Mouse (Mus musculus) thymus, adult 18-20 months (tissue): ENCODE data around the gene Sod2.
"Not testable (repeated sequence)": the region's sequence is repeated elsewhere in the genome, so short reads cannot be mapped to it uniquely, and the experiment has no call there.

Experiments used
- DNase-seq, 2 experiments: peaks; one replicate each; pipeline ENCODE4 v3.0.0; 2022; ENCODE audit warnings: mixed read lengths in 2 of 2

Gene Sod2

DNA sequence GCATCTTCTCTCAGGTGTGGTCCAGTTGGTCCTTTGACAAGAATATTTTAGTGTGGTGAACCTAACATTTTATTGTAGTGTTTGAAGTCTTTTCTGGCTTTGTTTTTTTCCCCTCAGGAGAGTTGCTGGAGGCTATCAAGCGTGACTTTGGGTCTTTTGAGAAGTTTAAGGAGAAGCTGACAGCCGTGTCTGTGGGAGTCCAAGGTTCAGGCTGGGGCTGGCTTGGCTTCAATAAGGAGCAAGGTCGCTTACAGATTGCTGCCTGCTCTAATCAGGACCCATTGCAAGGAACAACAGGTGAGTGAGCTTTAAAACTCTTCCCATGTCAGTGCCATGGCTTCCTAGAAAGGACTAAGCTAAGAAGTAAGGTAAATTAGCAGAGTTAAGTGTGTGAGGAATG lies 6.7 kb downstream of the Sod2 start:
- no peak for DNase-seq

DNA sequence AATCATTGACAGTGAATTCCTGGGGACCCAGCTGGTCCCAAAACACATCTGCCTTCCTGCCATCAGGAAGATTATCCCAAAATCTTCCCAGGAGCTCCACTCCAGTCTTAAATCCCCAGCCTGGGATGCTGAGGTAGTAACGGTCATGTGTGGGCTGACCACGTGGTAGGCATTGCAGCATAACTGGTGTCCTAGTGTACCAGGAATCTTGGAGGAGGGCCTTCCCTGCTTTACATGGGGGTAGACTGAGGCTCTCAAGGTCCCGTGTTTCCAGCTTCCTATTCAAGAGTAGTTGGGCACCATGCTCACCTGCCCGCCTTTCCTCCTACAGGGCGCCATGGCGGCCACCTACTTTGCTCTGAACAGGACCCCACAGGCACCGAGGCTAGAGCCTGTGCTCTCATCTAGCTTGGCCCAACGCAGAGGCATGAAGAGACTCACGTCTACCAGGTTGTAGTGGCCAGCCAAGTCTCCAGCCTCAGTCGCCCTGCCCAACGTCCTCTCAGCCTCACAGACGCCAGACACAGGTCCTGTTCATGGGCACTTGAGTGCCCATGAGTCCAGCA lies 30.1 kb downstream of the Sod2 start:
- DNase-seq: not testable (repeated sequence)

DNA sequence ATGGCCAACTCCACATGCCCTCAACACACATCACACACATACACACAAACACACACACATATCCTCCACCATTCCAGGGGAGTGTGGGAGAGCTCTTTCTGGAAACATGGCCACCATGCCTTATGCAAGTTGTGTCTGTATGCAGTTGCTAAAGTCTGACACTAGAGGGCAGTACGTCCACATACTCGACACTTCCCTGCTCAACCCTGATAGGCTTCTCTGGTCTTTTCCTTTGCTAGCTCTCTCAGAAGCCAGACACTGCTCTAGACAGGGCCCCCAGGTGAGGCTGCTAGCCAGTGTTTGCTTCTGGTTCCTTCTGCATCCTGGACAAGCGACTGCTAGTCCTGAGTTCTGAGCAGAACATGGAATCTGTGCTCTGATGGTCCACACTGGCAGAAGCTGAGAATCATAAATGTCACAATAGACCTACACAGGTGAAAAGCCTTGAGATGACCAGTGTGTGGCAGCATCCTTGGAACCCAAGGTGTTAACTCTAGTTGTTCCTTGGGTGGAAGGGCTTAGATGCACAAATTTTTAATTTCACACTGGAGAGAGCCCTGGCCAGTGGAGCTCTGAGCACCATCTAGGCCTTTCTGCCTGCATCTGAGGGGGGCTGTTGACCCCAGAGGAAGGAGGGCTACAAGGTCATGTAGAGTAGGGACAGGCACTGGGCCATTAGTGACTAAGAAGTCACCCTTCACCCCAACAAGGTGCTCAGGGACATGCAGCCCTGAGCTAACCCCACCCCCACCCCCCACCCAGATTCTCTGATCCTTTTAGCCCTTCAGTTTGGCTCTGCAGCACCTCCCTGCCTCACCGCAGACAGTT lies 37.4 kb downstream of the Sod2 start:
- peak in 1 of 2 experiments; percentile 14 for DNase-seq

DNA sequence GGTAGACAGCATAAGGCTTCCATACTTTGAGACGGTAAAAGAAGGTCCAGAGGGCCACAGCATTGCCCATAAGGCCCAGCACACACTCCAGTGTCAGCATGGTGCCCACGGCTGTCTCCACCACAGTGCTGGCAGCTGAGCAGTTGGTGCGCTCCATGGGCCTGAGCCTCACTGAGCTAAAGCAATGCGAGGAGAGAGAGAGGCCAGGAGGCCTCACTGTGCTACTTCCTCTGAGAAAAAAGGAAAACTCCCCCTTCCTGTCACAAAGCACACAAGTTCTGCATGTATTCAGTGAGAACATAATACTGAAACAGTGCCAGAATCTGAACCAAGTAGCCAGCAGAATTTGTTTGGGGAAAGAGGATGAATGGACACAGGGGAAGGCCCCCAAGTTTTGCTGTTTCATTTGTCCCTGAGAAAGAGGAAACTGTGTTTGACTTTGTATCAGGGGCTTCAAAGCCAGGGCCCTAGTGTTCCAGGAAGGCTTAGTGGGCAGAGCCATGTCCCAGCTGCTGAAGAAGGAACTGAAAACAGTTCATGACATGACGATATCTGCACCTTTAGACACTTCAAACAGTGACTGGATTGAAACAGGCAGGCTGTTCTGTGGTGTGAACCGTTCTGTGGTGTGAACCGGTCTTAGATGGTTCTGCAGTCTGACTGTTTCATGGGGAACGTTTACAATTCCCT lies 45.6 kb downstream of the Sod2 start, which contains the start of gene Gpr31b:
Gene Gpr31b (minus strand): TSS at position 173 of the 690 bp plus-strand sequence.
- DNase-seq: not testable (repeated sequence)

DNA sequence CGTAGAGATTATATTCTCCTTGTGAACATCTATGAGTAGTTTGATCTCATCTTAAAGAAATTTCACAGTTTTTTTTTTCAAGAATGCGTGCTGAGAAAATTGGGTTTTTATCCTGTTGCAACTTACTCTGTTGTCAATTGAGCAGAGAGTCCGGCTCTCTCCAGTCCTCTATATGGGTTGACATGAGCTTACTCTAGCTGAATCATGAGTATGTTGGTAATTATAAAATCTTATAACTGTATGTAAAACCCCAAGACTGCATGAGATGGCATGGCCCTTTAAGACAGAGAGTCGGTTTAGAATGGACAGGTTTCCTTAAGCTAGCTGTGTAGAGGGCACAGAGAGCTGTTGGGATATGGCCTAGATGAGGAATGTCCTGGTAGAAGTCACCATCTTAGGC lies 54.2 kb downstream of the Sod2 start, which contains the start of gene Tcp10b:
Gene Tcp10b (plus strand): TSS at position 301 of the 400 bp plus-strand sequence.
- DNase-seq: not testable (repeated sequence)

DNA sequence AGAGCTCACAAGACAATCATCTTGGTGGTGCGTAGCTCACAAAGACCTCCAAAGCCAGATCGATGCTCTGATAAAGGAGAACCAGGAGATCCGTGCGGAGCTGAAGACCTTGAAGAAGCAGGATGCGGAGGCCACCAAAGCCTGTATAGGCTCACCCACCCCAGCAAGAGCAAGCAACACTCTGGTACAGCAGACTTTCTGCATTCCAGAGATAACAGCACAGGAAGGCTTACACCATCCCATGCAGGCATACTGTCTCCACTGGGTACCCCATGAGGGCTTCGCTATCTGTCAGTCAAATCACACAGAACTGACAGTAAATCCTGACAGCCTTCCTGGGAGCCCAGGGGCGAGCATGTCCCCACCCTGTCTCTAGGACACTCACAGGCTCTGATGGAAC lies 56.2 kb downstream of the Sod2 start:
- not testable (repeated sequence) for DNase-seq

DNA sequence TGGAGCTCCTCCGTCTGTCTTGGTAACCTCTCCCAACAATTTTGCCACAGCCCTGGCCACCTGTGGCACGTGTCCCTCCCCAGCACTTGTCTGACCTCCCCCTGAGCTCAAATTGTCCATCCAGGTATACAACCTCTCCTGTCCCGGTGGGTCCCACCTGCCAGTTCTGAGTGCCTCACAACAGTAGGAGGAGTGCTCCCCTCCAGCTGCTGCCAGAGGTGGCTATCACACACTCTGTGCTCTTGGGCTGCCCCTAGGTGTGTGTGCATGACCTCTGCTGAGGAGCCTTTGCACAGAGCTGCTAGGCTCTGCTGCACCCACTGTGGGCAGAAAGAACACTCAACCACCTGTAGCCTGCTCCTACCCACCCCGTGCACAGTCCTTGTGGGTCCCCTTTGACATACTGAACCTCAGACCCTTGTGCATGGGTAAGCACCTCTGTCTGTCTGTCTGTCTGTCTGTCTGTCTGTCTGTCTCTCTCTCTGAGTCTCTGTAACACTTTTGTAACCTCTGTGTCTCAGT lies 61.3 kb downstream of the Sod2 start:
- DNase-seq: not testable (repeated sequence)

DNA sequence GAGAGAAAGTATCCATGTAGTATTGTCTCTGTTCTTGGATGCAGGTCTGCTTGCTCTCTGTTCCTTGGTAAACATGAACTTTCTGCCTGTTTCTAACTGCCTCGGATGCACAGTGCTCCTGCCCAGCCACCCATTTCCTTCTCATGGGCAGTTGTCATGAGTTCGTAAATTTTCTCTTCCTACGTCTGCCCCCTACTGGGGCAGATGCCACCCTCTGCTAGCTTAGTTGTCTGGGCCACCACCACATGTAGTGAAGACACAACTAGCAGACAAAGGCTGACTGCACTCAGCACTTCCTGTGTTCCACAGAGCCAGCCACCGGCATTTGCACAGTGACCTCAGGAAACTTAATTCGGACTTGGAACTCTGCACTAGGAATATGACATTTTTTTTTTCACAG lies 62.6 kb downstream of the Sod2 start:
- not testable (repeated sequence) for DNase-seq
